16 mouse cellular contexts compared by ENCODE assay signal in the genomic region with DNA sequence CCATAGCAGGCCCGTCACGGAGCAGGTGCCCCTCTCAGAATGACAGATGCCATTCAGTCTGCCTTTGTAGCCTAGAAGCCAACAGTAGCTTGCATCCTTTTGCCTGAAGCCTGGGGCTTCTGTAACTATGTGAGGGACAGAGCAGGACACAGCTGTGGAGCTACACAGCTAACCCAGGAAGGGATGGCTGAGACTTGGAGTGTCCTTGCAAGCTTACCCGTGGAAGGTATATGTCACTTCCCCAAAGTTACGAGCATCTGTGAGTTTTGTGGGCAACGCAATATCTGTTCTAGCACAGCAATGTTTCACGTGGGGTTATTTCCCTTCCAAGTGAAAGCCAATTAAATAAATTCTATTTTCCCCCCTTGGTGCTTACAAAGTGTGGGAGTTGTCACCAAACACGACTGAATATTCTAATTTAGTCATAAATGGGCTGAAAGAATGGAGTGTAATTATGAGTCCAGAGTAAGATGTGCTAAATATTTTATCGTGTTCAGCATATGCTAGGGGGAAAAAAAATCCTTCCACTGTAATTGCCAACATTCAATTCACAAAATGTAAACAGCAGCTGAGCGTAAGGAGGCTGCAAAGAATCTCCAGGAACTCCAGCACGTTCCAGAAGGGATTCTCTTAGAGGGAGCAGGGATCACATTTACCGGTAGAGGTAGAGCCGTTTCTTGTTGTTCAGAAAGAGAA.
DNase-seq lines count a peak whose midpoint lies in the region; ATAC-seq lines count a peak whose summit lies in the region.
"Had no signal": no experiment of that assay in that cellular context is flagged by ENCODE, and none has a peak within 500 bp of the region (broad histone marks: within the 10 kb centered on the region; RNA-seq: fewer than 3 reads in every experiment).

No protein-coding gene starts in this region.

- no peaks in the 10 kb centered on the region for H3K36me3 ChIP-seq in neural tube, embryonic 15.5 days
- no peaks in the 10 kb centered on the region for H3K36me3 ChIP-seq in stomach, embryonic 15.5 days
- H3K36me3 ChIP-seq: embryonic facial prominence, embryonic 12.5 days; neural tube, embryonic 12.5 days had no signal

- H3K4me3 ChIP-seq in neural tube, embryonic 15.5 days (replicated peaks): no peak overlapping the region
- H3K4me3 ChIP-seq in stomach, embryonic 15.5 days (replicated peaks): no peak overlapping the region
- H3K4me3 ChIP-seq: embryonic facial prominence, embryonic 12.5 days; neural tube, embryonic 12.5 days had no signal

- H3K27ac ChIP-seq in neural tube, embryonic 15.5 days (replicated peaks): peak overlapping the region; percentile 45
- peak overlapping the region; percentile 2; the same call in 1 of the 2 replicates for H3K27ac ChIP-seq in stomach, embryonic 15.5 days
- H3K27ac ChIP-seq: embryonic facial prominence, embryonic 12.5 days; liver, embryonic 14.5 days; macrophage; neural tube, embryonic 12.5 days had no signal

- ATAC-seq in neural tube, embryonic 15.5 days (ENCODE audit: low FRiP score): no peak
- ATAC-seq in granulocyte monocyte progenitor cell, adult 5-6 weeks (replicated peaks; ENCODE audit: poor library complexity, severe bottlenecking): peak; percentile 89
- no peak for ATAC-seq in stomach, embryonic 15.5 days (ENCODE audit: insufficient read depth, low FRiP score, low read depth)

- no peak overlapping the region for H3K9ac ChIP-seq in neural tube, embryonic 15.5 days (replicated peaks)
- H3K9ac ChIP-seq in stomach, embryonic 15.5 days: no peak overlapping the region
- H3K9ac ChIP-seq: embryonic facial prominence, embryonic 12.5 days; liver, embryonic 14.5 days; neural tube, embryonic 12.5 days had no signal

- no peaks in the 10 kb centered on the region for H3K27me3 ChIP-seq in neural tube, embryonic 15.5 days (replicated peaks)
- no peaks in the 10 kb centered on the region for H3K27me3 ChIP-seq in stomach, embryonic 15.5 days (replicated peaks)
- H3K27me3 ChIP-seq: embryonic facial prominence, embryonic 12.5 days; neural tube, embryonic 12.5 days had no signal

- no peak overlapping the region for H3K4me2 ChIP-seq in neural tube, embryonic 15.5 days
- H3K4me2 ChIP-seq in stomach, embryonic 15.5 days: no peak overlapping the region
- H3K4me2 ChIP-seq: embryonic facial prominence, embryonic 12.5 days; neural tube, embryonic 12.5 days had no signal

- H3K4me1 ChIP-seq in neural tube, embryonic 15.5 days: peaks cover 14% of the 10 kb centered on the region
- H3K4me1 ChIP-seq in stomach, embryonic 15.5 days: no peaks in the 10 kb centered on the region
- H3K4me1 ChIP-seq: embryonic facial prominence, embryonic 12.5 days; neural tube, embryonic 12.5 days had no signal

- 0 out of 2 replicates have a peak, but pooled peaks cover 4% of the 10 kb centered on the region for H3K9me3 ChIP-seq in neural tube, embryonic 15.5 days (replicated peaks)
- H3K9me3 ChIP-seq in stomach, embryonic 15.5 days: no peaks in the 10 kb centered on the region
- H3K9me3 ChIP-seq: neural tube, embryonic 12.5 days had no signal

- DNase-seq in layer of hippocampus, adult 11-12 months (ENCODE audit: low spot score): peak; percentile 9
- DNase-seq in layer of hippocampus, adult 9-10 months (ENCODE audit: low spot score): no peak
- no peak for DNase-seq in neural tube, embryonic 10.5 days (ENCODE audit: extremely low spot score, low spot score)
- DNase-seq in retina, postnatal 1 day: no peak
- DNase-seq in embryo, embryonic 9.5 days (ENCODE audit: extremely low spot score): no peak
- DNase-seq: adrenal gland, adult 8-10 months; cerebellum, postnatal 10 days; gastrocnemius, postnatal 10 days; thymus, postnatal 4 days had no signal

- whole genome bisulfite sequencing in neural tube, embryonic 15.5 days: 62% methylated on average over 12 of the region's 12 CpGs
- WGBS in stomach, embryonic 15.5 days: 58% methylated on average over 12 of the region's 12 CpGs
